In genomic region chr4:128806827-128807179, GRCm38 (mm10) we compare ENCODE assay signal across 8 mouse cellular contexts. TPM values are rescaled to one million over a fixed set of nuclear protein-coding genes. Genes with fewer than 3 reads are reported as not detected.
DNase-seq lines count a peak whose midpoint lies in the region; ATAC-seq and TF ChIP-seq lines count a peak whose summit lies in the region.

No protein-coding gene starts in this region.

- peak in 1 of 2 experiments; percentile 30 for DNase-seq in layer of hippocampus, adult 2 months (ENCODE audit: low spot score in 2 of 2)
- no peak for DNase-seq in layer of hippocampus, adult 8-10 months (ENCODE audit: low spot score in 2 of 2)
- peak; percentile 81 for DNase-seq in c-Kit-positive CD71-positive TER-119-positive erythroid progenitor cells, embryonic 14.5 days (ENCODE audit: low spot score)
- peak; percentile 74 for DNase-seq in heart, postnatal 4 days

- ATAC-seq in forebrain, embryonic 13.5 days: peak; percentile 50
- peak; percentile 56 for ATAC-seq in limb, embryonic 12.5 days (ENCODE audit: insufficient number of reproducible peaks, insufficient read depth, low FRiP score, low TSS enrichment, low read depth)
- ATAC-seq in midbrain, embryonic 12.5 days (ENCODE audit: low FRiP score, low read depth): peak; percentile 65
- peak; percentile 56 for ATAC-seq in stomach, embryonic 15.5 days (ENCODE audit: insufficient read depth, low FRiP score, low read depth)

- H3K9me3 ChIP-seq in forebrain, embryonic 13.5 days (replicated peaks): no peaks in the 10 kb centered on the region
- no peaks in the 10 kb centered on the region for H3K9me3 ChIP-seq in limb, embryonic 12.5 days
- H3K9me3 ChIP-seq in midbrain, embryonic 12.5 days: no peaks in the 10 kb centered on the region
- no peaks in the 10 kb centered on the region for H3K9me3 ChIP-seq in stomach, embryonic 15.5 days

- H3K27ac ChIP-seq in layer of hippocampus, adult 2 months: peak overlapping the region; percentile 88
- peak overlapping the region; percentile 98 for H3K27ac ChIP-seq in forebrain, embryonic 13.5 days
- peak overlapping the region; percentile 99 for H3K27ac ChIP-seq in limb, embryonic 12.5 days
- peak overlapping the region; percentile 97 for H3K27ac ChIP-seq in midbrain, embryonic 12.5 days (replicated peaks)
- peak overlapping the region; percentile 93 for H3K27ac ChIP-seq in stomach, embryonic 15.5 days

- H3K4me2 ChIP-seq in forebrain, embryonic 13.5 days: peak overlapping the region; percentile 99
- peak overlapping the region; percentile 96 for H3K4me2 ChIP-seq in limb, embryonic 12.5 days
- peak overlapping the region; percentile 94 for H3K4me2 ChIP-seq in midbrain, embryonic 12.5 days (replicated peaks)
- H3K4me2 ChIP-seq in stomach, embryonic 15.5 days: peak overlapping the region; percentile 68

- no peaks in the 10 kb centered on the region for H3K27me3 ChIP-seq in forebrain, embryonic 13.5 days
- H3K27me3 ChIP-seq in limb, embryonic 12.5 days: no peaks in the 10 kb centered on the region
- H3K27me3 ChIP-seq in midbrain, embryonic 12.5 days: no peaks in the 10 kb centered on the region
- no peaks in the 10 kb centered on the region for H3K27me3 ChIP-seq in stomach, embryonic 15.5 days (replicated peaks)

- TF ChIP-seq CTCF in layer of hippocampus, adult 2 months (conservative IDR thresholded peaks at IDR 0.05): no peak

- peak overlapping the region; percentile 98 for H3K9ac ChIP-seq in forebrain, embryonic 13.5 days
- peak overlapping the region; percentile 99 for H3K9ac ChIP-seq in limb, embryonic 12.5 days (replicated peaks)
- H3K9ac ChIP-seq in midbrain, embryonic 12.5 days (replicated peaks): peak overlapping the region; percentile 99
- H3K9ac ChIP-seq in stomach, embryonic 15.5 days: peak overlapping the region; percentile 99

- H3K36me3 ChIP-seq in forebrain, embryonic 13.5 days (ENCODE audit: poor library complexity, severe bottlenecking): no peaks in the 10 kb centered on the region
- no peaks in the 10 kb centered on the region for H3K36me3 ChIP-seq in limb, embryonic 12.5 days
- H3K36me3 ChIP-seq in midbrain, embryonic 12.5 days: no peaks in the 10 kb centered on the region
- no peaks in the 10 kb centered on the region for H3K36me3 ChIP-seq in stomach, embryonic 15.5 days

- WGBS in forebrain, embryonic 13.5 days: under 1% methylated on average over 15 of the region's 15 CpGs
- under 1% methylated on average over 15 of the region's 15 CpGs for WGBS in limb, embryonic 12.5 days
- under 1% methylated on average over 15 of the region's 15 CpGs for WGBS in midbrain, embryonic 12.5 days
- under 1% methylated on average over 15 of the region's 15 CpGs for WGBS in stomach, embryonic 15.5 days

- H3K4me1 ChIP-seq in forebrain, embryonic 13.5 days: peaks cover 40% of the 10 kb centered on the region
- peaks cover 40% of the 10 kb centered on the region for H3K4me1 ChIP-seq in limb, embryonic 12.5 days (replicated peaks)
- H3K4me1 ChIP-seq in midbrain, embryonic 12.5 days: peaks cover 44% of the 10 kb centered on the region
- peaks cover 30% of the 10 kb centered on the region for H3K4me1 ChIP-seq in stomach, embryonic 15.5 days

- peak overlapping the region; percentile 64 for H3K4me3 ChIP-seq in layer of hippocampus, adult 2 months
- H3K4me3 ChIP-seq in forebrain, embryonic 13.5 days: peak overlapping the region; percentile 88
- peak overlapping the region; percentile 81 for H3K4me3 ChIP-seq in limb, embryonic 12.5 days (replicated peaks)
- peak overlapping the region; percentile 90 for H3K4me3 ChIP-seq in midbrain, embryonic 12.5 days
- peak overlapping the region; percentile 80 for H3K4me3 ChIP-seq in stomach, embryonic 15.5 days (replicated peaks)

RNA-seq across cellular contexts. Expression of gene Zfp362, which starts 1.0 kb away (rescaled TPM):
- total RNA-seq in layer of hippocampus, adult 2 months (2021): 10 to 100 TPM; 25.8 to 26.8 TPM
- 10 to 100 TPM; 22.1 to 28.3 (median 25.5) TPM for total RNA-seq in layer of hippocampus, adult 8-10 months (2022)
- 42.3 and 46.9 TPM in 2 replicates for polyA plus RNA-seq in forebrain, embryonic 13.5 days (2015; fragmentation: Nextera tagmentation; extraction: Ambion mirVana)
- total RNA-seq in heart, postnatal 4 days (2021): 10 to 100 TPM; 33.9 to 34.4 TPM
- 47.6 and 52.1 TPM in 2 replicates for polyA plus RNA-seq in limb, embryonic 12.5 days (2016; fragmentation: Nextera tagmentation; extraction: Ambion mirVana)
- 43.5 and 45.9 TPM in 2 replicates for polyA plus RNA-seq in midbrain, embryonic 12.5 days (2016; fragmentation: Nextera tagmentation; extraction: Ambion mirVana)
- polyA plus RNA-seq in stomach, embryonic 15.5 days (2015; fragmentation: Nextera tagmentation; extraction: Ambion mirVana): 22.8 and 26.6 TPM in 2 replicates

RNA-seq across cellular contexts. Expression of gene A3galt2, which starts 51.6 kb away (rescaled TPM):
- under 1 TPM; 0.20 to 0.26 TPM for total RNA-seq in layer of hippocampus, adult 2 months (2021)
- total RNA-seq in layer of hippocampus, adult 8-10 months (2022): under 1 TPM; 0.13 to 0.53 (median 0.22) TPM
- polyA plus RNA-seq in forebrain, embryonic 13.5 days (2015; fragmentation: Nextera tagmentation; extraction: Ambion mirVana): 0.67 and 0.88 TPM in 2 replicates
- under 1 TPM; 0.20 to 0.36 TPM for total RNA-seq in heart, postnatal 4 days (2021)
- polyA plus RNA-seq in limb, embryonic 12.5 days (2016; fragmentation: Nextera tagmentation; extraction: Ambion mirVana): 0.18 and 0.32 TPM in 2 replicates
- 0.56 and 0.59 TPM in 2 replicates for polyA plus RNA-seq in midbrain, embryonic 12.5 days (2016; fragmentation: Nextera tagmentation; extraction: Ambion mirVana)
- polyA plus RNA-seq in stomach, embryonic 15.5 days (2015; fragmentation: Nextera tagmentation; extraction: Ambion mirVana): 0.09 and 0.14 TPM in 2 replicates

Comparison
In these comparisons a context has a peak if more than half of its experiments do, and no peak if none do; other contexts are left out.
1. DNase-seq: peak in c-Kit-positive CD71-positive TER-119-positive erythroid progenitor cells, embryonic 14.5 days (single experiment) and heart, postnatal 4 days (single experiment); none in layer of hippocampus, adult 8-10 months (0 of 2).
2. Peak in every context shown above with its lines, with median percentiles within 50 percentile points of each other: H3K27ac ChIP-seq, H3K4me3 ChIP-seq, ATAC-seq, H3K4me2 ChIP-seq and H3K9ac ChIP-seq.